Mouse (Mus musculus) bone marrow, adult 2 months (tissue): Measurements from ENCODE around the gene Ankrd2.

Experiments
- CTCF ChIP-seq: fragments of 200-500 bp; IDR thresholded peaks from 2 replicates; pipeline ENCODE4 v1.5.1; 2011; ENCODE audit warnings: low read length, control low read depth; ENCODE audit not compliant: control insufficient read depth, insufficient read depth
- POLR2A ChIP-seq: fragments of 200-500 bp; IDR thresholded peaks from 2 replicates; pipeline ENCODE4 v1.6.1; 2011; ENCODE audit warnings: low read depth, mild to moderate bottlenecking, control low read depth, low read length, borderline replicate concordance; ENCODE audit not compliant: control insufficient read depth

- TF ChIP-seq CTCF (no peak), POLR2A (no peak)
Observed at GRCm38 (mm10) chr19:42086166-42086565, 50.4 kb downstream of the Ankrd2 start, which contains the start of gene Morn4.
